Mouse (Mus musculus) CH12F3 (cell line): ENCODE data around the gene Celf2.

Experiments
- in situ Hi-C: fragments of 300-500 bp; cut with MboI; formaldehyde crosslinking; loops from 2 replicates; pipeline ENCODE4 v1.14.3; 2020; ENCODE audit warnings: low sequenced_read_pairs

The Celf2 gene

GRCm38 (mm10) chr2:6939143-6939542 lies 570.2 kb downstream of the Celf2 start:
- in situ Hi-C loops, result no loop called here

DNA sequence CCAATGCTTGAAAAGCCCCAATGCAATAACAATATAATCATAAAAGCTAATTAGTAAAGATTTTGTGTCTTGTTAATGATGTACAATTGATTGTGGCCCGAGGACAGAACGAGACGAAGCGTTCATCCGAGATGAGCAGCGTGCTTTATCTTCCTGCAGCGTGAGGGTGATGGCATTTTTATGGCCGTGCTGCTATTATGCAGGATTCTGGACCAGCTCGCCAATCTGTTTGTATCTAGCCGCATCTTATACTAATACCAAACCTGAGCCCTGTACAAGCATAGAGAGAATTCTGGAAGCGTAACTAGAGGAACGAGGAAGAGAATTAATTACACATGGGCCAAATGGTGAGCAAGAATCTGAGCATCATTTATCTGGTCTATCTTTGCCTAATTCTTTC lies 576.2 kb downstream of the Celf2 start:
- in situ Hi-C loops, result no loop called here

- in situ Hi-C loops, result no loop called here
Observed at GRCm38 (mm10) chr2:6927693-6928360, 581.5 kb downstream of the Celf2 start.

DNA sequence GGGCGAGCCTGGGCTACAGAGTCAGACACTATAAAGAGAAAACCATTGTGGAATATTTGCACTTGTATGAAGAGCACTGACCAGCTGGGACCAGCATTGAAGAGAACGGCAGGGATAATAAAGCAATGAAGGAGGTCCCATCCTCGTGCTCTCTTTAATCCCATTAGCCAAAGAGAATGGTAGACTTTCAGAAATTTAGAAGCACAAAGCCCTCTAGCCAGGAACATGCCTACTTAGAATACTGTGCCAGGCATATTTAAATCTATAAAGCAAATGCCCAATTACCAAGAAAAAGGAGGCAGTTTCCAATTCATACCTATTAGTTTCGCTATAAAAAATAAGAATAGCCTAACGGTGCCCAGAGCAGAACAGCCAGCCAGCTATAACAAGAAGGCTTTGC lies 583.9 kb downstream of the Celf2 start:
- in situ Hi-C loops, result no loop called here

DNA sequence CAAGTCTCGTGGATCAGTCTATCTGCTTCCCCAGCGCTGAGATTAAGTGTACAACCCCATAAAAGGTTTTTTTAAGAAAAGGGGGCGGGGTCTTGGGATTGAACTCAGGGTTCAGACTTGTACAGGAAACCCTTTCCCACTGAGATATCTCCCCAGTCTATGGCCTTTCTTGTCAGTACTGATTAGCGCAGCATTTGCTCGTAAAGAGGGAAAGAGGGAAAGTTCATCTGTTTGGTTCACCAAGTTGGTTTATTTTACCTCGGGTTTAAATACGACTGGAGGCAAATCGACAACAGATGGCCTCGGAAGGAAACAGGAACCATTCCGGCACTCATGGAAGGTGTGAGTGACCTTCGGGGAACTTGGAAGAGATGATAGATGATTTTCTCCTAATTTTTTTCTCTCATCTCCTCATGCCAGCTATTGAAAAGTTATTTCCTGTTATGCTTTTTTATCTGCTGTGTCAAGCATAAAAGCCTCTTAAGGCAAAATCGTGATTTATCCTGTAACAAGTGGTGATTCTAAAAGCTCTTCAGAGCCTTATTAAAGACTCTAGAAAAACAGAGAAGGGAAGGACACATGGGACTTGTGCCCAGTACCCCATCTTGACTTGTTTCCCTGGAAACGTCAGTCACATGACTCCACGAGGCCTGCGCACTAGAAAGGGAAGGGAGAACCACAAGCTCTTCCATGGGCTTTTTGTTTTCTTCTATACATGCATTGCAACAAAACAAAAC lies 585.5 kb downstream of the Celf2 start:
- in situ Hi-C loops, result no loop called here

- in situ Hi-C loops, result no loop called here
Observed at GRCm38 (mm10) chr2:6915386-6915785, 594.0 kb downstream of the Celf2 start.

GRCm38 (mm10) chr2:6913315-6913714 lies 596.0 kb downstream of the Celf2 start:
- in situ Hi-C loops, result no loop called here

- in situ Hi-C loops, result no loop called here
Observed at GRCm38 (mm10) chr2:6911932-6912331, 597.4 kb downstream of the Celf2 start.

- in situ Hi-C loops, result no loop called here
Observed at GRCm38 (mm10) chr2:6909921-6910320, 599.4 kb downstream of the Celf2 start.

- in situ Hi-C loops, result no loop called here
Observed at GRCm38 (mm10) chr2:6904411-6904810, 605.0 kb downstream of the Celf2 start.

GRCm38 (mm10) chr2:6903251-6903763 lies 606.1 kb downstream of the Celf2 start:
- in situ Hi-C loops, result no loop called here

DNA sequence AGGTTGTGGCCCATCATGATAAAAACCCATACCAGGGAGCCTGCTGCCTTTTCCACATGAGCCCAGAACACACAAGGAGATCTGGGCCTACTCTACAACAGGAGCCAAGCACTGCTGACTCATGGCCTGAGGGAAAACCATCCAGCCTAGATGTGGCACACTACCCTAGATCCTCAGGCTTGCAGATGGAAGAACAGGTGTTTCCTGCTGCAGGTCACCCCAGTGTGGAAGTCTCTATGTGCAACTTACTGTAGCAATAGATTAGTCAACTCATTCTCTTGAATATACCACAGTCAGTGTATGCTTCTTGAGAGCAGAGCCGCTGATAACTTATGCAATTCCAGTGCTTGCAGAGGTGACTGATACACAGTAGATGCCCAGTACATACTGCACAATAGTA lies 612.5 kb downstream of the Celf2 start:
- in situ Hi-C loops, result no loop called here

GRCm38 (mm10) chr2:6893597-6893996 lies 615.8 kb downstream of the Celf2 start:
- in situ Hi-C loops, result no loop called here

GRCm38 (mm10) chr2:6893095-6893494 lies 616.3 kb downstream of the Celf2 start:
- in situ Hi-C loops, result no loop called here

- in situ Hi-C loops, result no loop called here
Observed at GRCm38 (mm10) chr2:6884796-6885711, 624.3 kb downstream of the Celf2 start.

- in situ Hi-C loops, result no loop called here
Observed at GRCm38 (mm10) chr2:6883996-6884795, 625.2 kb downstream of the Celf2 start.

DNA sequence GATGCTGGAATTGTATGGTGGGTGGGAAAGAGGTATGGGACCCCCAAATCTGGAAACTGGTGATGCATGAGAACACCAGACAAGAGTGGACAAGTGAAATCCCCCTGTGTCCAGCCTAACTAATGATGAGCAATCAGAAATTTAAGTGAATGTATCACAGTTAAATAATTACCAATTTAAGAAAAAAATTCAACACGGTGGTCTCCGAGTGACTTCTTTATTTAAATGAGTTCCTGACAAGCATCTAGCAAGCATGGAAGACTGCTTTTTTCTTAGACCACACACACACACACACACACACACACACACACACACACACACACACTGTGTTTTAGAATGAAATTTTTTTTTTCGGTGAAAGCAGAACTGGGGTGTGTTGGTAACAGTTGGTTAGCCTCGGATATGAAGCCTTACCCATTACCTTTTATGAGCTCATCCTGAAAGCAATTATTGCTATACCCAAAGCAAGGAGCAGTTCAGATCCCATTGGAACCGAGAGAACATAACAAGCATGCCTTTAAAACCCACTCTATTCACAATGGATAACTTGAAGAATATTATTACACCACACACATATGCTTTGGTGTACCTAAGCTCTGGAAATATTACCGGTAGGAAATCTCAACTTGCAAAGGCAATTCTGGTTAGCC lies 627.0 kb downstream of the Celf2 start:
- in situ Hi-C loops, result no loop called here

DNA sequence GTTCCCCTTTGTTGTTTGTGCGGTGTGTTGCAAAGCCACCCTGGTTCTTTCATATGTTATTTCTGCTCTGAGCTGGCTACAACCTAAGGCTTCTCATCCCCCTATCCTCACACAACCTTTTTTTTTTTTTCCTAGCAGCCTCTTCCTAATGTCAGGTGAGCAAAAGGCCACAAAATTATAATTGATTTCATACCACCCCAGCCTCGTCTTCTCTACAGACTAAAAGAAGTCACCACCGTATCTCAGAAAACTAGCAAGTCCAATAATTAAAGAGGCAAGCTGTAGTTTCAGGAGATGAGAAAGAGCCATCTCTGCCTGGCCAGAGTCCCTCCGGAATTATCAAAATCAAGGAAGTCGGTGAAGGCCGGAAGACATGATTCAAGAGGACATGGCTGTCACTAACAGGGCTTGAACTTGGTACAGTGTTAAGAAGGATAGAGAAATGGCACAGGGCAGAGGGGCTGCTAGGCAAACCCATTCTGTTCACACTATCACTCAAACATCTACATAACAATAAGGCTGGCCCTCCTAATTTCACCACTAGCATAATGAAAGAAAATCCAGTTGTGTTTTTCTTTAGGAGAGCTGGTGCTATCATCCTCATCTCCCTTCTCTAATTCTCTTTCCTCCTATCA lies 628.3 kb downstream of the Celf2 start:
- in situ Hi-C loops, result no loop called here

DNA sequence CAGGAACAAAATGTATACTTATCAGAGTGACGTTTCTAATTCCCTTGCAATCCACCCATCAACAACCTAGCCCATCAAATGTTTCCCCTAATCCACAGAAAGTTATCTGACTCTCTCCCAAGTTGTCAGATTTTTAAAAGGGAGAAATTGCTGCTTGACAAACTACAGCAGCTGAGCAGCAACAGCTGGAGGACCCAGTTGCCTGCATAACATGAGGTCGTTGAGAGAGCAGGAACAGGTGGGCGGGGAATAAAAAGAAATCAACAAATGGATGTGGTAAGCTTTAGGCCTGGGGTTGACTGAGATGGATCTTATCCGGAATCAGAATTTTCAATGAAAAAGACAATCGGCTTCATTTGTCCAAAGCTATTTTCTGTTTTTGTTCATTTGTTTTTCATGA lies 632.3 kb downstream of the Celf2 start:
- in situ Hi-C loops, result no loop called here

DNA sequence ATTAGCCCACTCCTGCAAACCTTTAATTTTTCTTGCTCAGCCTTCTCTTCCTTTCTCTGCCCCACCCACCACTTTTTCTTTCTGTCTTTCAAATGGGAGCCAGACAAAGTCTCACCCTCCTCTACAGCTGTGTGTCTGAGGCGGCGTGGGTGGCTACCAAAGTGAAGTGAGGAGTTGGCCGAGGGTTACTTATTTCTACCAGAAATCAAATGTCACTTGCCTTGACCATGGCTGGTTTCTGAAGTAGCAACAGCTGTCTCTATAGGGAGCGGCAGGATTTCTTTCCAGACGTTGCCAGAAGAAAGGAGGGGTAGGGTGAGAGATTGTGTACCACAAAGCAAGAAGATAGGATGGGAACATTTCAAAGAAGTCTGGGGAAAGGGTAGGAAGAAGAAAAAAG lies 632.8 kb downstream of the Celf2 start:
- in situ Hi-C loops, result no loop called here
